Mouse (Mus musculus) telencephalon, adult 2 months (tissue): ENCODE data around the gene Cdca7.

Source experiments
- DNase-seq: peaks from one replicate; pipeline ENCODE4 v3.0.0-alpha.2; 2011; ENCODE audit warnings: low read depth, low spot score

Cdca7 gene

GRCm38 (mm10) chr2:72475797-72476485 lies at the start of gene Cdca7:
Gene Cdca7 (plus strand): TSS chr2:72476159.
- no peak for DNase-seq

- peak; percentile 64 for DNase-seq
Measured at GRCm38 (mm10) chr2:72426776-72427175, 49.2 kb upstream of the Cdca7 start.

- DNase-seq, result no peak
Measured at GRCm38 (mm10) chr2:72427288-72427687, 48.7 kb upstream of the Cdca7 start.

- DNase-seq, result no peak
Measured at GRCm38 (mm10) chr2:72438941-72439533, 36.9 kb upstream of the Cdca7 start.

GRCm38 (mm10) chr2:72441010-72441409 lies 34.9 kb upstream of the Cdca7 start:
- DNase-seq, result no peak

GRCm38 (mm10) chr2:72442825-72443224 lies 33.1 kb upstream of the Cdca7 start:
- no peak for DNase-seq

- DNase-seq, result no peak
Measured at GRCm38 (mm10) chr2:72443960-72444359, 32.0 kb upstream of the Cdca7 start.

GRCm38 (mm10) chr2:72446106-72446505 lies 29.9 kb upstream of the Cdca7 start:
- DNase-seq, result no peak

GRCm38 (mm10) chr2:72446615-72447014 lies 29.3 kb upstream of the Cdca7 start:
- DNase-seq, result no peak

- no peak for DNase-seq
Measured at GRCm38 (mm10) chr2:72453563-72453962, 22.4 kb upstream of the Cdca7 start.

- DNase-seq, result no peak
Measured at GRCm38 (mm10) chr2:72456189-72456588, 19.8 kb upstream of the Cdca7 start.

GRCm38 (mm10) chr2:72464376-72465014 lies 11.5 kb upstream of the Cdca7 start:
- no peak for DNase-seq

- DNase-seq, result no peak
Measured at GRCm38 (mm10) chr2:72467604-72468003, 8.4 kb upstream of the Cdca7 start.

GRCm38 (mm10) chr2:72471415-72472070 lies 4.4 kb upstream of the Cdca7 start:
- no peak for DNase-seq

GRCm38 (mm10) chr2:72474531-72475287 lies 1.2 kb upstream of the Cdca7 start:
- DNase-seq, result no peak

- no peak for DNase-seq
Measured at GRCm38 (mm10) chr2:72475423-72475796, 549 bp upstream of the Cdca7 start.

- no peak for DNase-seq
Measured at GRCm38 (mm10) chr2:72476486-72477211, 690 bp downstream of the Cdca7 start.

- DNase-seq, result no peak
Measured at GRCm38 (mm10) chr2:72477221-72477620, 1.3 kb downstream of the Cdca7 start.

GRCm38 (mm10) chr2:72478176-72478575 lies 2.2 kb downstream of the Cdca7 start:
- no peak for DNase-seq

GRCm38 (mm10) chr2:72478921-72479320 lies 3.0 kb downstream of the Cdca7 start:
- no peak for DNase-seq

- no peak for DNase-seq
Measured at GRCm38 (mm10) chr2:72479818-72480217, 3.9 kb downstream of the Cdca7 start.
